Mouse (Mus musculus): Measurements from ENCODE around the gene Egln1.

- TF ChIP-seq CTCF (IDR thresholded peaks at IDR 0.05; ENCODE audit: extremely low read depth, insufficient read depth, low read length) (no peak), POLR2A (IDR thresholded peaks at IDR 0.05; ENCODE audit: extremely low read depth, insufficient read depth, low read length) (no peak)
Observed at GRCm38 (mm10) chr8:124871474-124871873, 77.7 kb downstream of the Egln1 start.

Measured in cortical plate, adult 2 months (tissue).